Mouse (Mus musculus) limb, embryonic 10.5 days (tissue): ENCODE measurements around the gene Eps8l3. TPM values are rescaled to one million over a fixed set of nuclear protein-coding genes. Genes with fewer than 3 reads are reported as not detected.
A peak's percentile ranks its signal among the peaks of the same experiment; 100 is the strongest.

Experiments used
- DNase-seq: peaks from one replicate; pipeline ENCODE4 v3.0.0-alpha.2; 2017; ENCODE audit warnings: low spot score
- H3K27ac ChIP-seq: fragments of 300-500 bp; sonication (generic); 2 replicates; pipeline ENCODE4 v1.5.1; 2016; ENCODE audit warnings: mild to moderate bottlenecking
- H3K27me3 ChIP-seq: fragments of 300-500 bp; sonication (generic); 2 replicates; pipeline ENCODE4 v1.6.1; 2016; ENCODE audit warnings: low read depth, mild to moderate bottlenecking; ENCODE audit not compliant: poor library complexity, severe bottlenecking
- H3K36me3 ChIP-seq: fragments of 300-500 bp; sonication (generic); 2 replicates; pipeline ENCODE4 v1.6.1; 2016; ENCODE audit warnings: mild to moderate bottlenecking, moderate library complexity
- H3K4me1 ChIP-seq: fragments of 300-500 bp; sonication (generic); 2 replicates; pipeline ENCODE4 v1.6.1; 2016
- H3K4me3 ChIP-seq: fragments of 300-500 bp; sonication (generic); 2 replicates; pipeline ENCODE4 v1.5.1; 2016; ENCODE audit warnings: mild to moderate bottlenecking, moderate library complexity
- H3K9me3 ChIP-seq: fragments of 300-500 bp; sonication (generic); replicated peaks from 2 replicates; pipeline ENCODE4 v1.6.1; 2016; ENCODE audit warnings: mild to moderate bottlenecking
- WGBS: fragments of 180-500 bp; shearing (Covaris S2); methylation state at CpG from one replicate; pipeline ENCODE4 v1.1.7; 2016; 5-methylcytosine and 5-hydroxymethylcytosine counted together
- polyA plus RNA-seq: library from polyadenylated mRNA; unstranded; fragments of >200 nt; fragmentation: Nextera tagmentation; extraction: Ambion mirVana; gene quantifications from 2 replicates; pipeline ENCODE4 v1.2.1, GENCODE M21; 2016

The Eps8l3 gene
- polyA plus RNA-seq, 1 experiment from 2014 or later = not detected

- 94% methylated on average over 5 of the region's 5 CpGs for WGBS
- H3K27me3 ChIP-seq = no peaks in the 10 kb centered on the region
- no peaks in the 10 kb centered on the region for H3K36me3 ChIP-seq
- no peak overlapping the region for H3K27ac ChIP-seq
- no peak for DNase-seq
- H3K4me1 ChIP-seq = no peaks in the 10 kb centered on the region
- no peaks in the 10 kb centered on the region for H3K9me3 ChIP-seq
- no peak overlapping the region for H3K4me3 ChIP-seq
Observed at GRCm38 (mm10) chr3:107920348-107920747, 43.3 kb downstream of the Eps8l3 start.

GRCm38 (mm10) chr3:107925335-107925734 is 48.3 kb downstream of the Eps8l3 start:
- Histone ChIP-seq H3K4me3 (no peak overlapping the region), H3K27ac (no peak overlapping the region), H3K36me3 (no peaks in the 10 kb centered on the region), H3K27me3 (no peaks in the 10 kb centered on the region), H3K4me1 (no peaks in the 10 kb centered on the region; the same call in 1 of the 2 replicates), H3K9me3 (no peaks in the 10 kb centered on the region)
- DNase-seq = no peak
- WGBS = 91% methylated on average over 3 of the region's 3 CpGs

- Histone ChIP-seq H3K27ac (no peak overlapping the region), H3K4me3 (no peak overlapping the region), H3K27me3 (no peaks in the 10 kb centered on the region), H3K36me3 (no peaks in the 10 kb centered on the region), H3K4me1 (peaks cover 12% of the 10 kb centered on the region), H3K9me3 (no peaks in the 10 kb centered on the region)
- 95% methylated on average over 3 of the region's 3 CpGs for WGBS
- no peak for DNase-seq
Observed at GRCm38 (mm10) chr3:107927841-107928240, 50.8 kb downstream of the Eps8l3 start.

GRCm38 (mm10) chr3:107928691-107929090 is 51.7 kb downstream of the Eps8l3 start:
- DNase-seq = no peak
- 89% methylated on average over 11 of the region's 11 CpGs for WGBS
- H3K27ac ChIP-seq = no peak overlapping the region
- H3K36me3 ChIP-seq = no peaks in the 10 kb centered on the region
- H3K9me3 ChIP-seq = no peaks in the 10 kb centered on the region
- H3K4me3 ChIP-seq = no peak overlapping the region
- H3K4me1 ChIP-seq = peaks cover 12% of the 10 kb centered on the region
- no peaks in the 10 kb centered on the region for H3K27me3 ChIP-seq

GRCm38 (mm10) chr3:107929243-107929642 is 52.2 kb downstream of the Eps8l3 start:
- Histone ChIP-seq H3K27me3 (0 out of 2 replicates have a peak, but pooled peaks cover 2% of the 10 kb centered on the region), H3K36me3 (no peaks in the 10 kb centered on the region), H3K4me3 (no peak overlapping the region), H3K27ac (no peak overlapping the region), H3K9me3 (no peaks in the 10 kb centered on the region), H3K4me1 (peaks cover 12% of the 10 kb centered on the region)
- 85% methylated on average over 4 of the region's 4 CpGs for WGBS
- DNase-seq = no peak

- Histone ChIP-seq H3K9me3 (no peaks in the 10 kb centered on the region), H3K4me3 (no peak overlapping the region), H3K4me1 (peaks cover 12% of the 10 kb centered on the region), H3K27ac (no peak overlapping the region), H3K27me3 (0 out of 2 replicates have a peak, but pooled peaks cover 2% of the 10 kb centered on the region), H3K36me3 (no peaks in the 10 kb centered on the region)
- WGBS = 87% methylated on average over 4 of the region's 4 CpGs
- no peak for DNase-seq
Observed at GRCm38 (mm10) chr3:107929731-107930130, 52.7 kb downstream of the Eps8l3 start.

GRCm38 (mm10) chr3:107931134-107931533 is 54.1 kb downstream of the Eps8l3 start:
- Histone ChIP-seq H3K4me1 (peaks cover 12% of the 10 kb centered on the region), H3K4me3 (peak overlapping the region; percentile 42), H3K27ac (peak overlapping the region; percentile 83), H3K9me3 (no peaks in the 10 kb centered on the region), H3K36me3 (no peaks in the 10 kb centered on the region), H3K27me3 (0 out of 2 replicates have a peak, but pooled peaks cover 2% of the 10 kb centered on the region)
- DNase-seq = no peak
- WGBS = 93% methylated on average over 2 of the region's 2 CpGs

- peak within 1 kb of the TSS; percentile 42 for H3K4me3 ChIP-seq
- peaks cover 12% of the 10 kb centered on the region for H3K4me1 ChIP-seq
- no peaks in the 10 kb centered on the region for H3K36me3 ChIP-seq
- peak; percentile 97 for DNase-seq
- H3K27ac ChIP-seq = peak within 1 kb of the TSS; percentile 83
- 13% methylated on average over 10 of the region's 10 CpGs for WGBS
- no peaks in the 10 kb centered on the region for H3K9me3 ChIP-seq
- H3K27me3 ChIP-seq = 0 out of 2 replicates have a peak, but pooled peaks cover 2% of the 10 kb centered on the region
Observed at GRCm38 (mm10) chr3:107931670-107932069, 54.6 kb downstream of the Eps8l3 start, which contains the start of gene Gstm7. Gene Gstm7, minus strand, starts transcription at chr3:107931817.

- H3K27ac ChIP-seq = no peak overlapping the region
- WGBS = 84% methylated on average over 6 of the region's 6 CpGs
- H3K27me3 ChIP-seq = 0 out of 2 replicates have a peak, but pooled peaks cover 2% of the 10 kb centered on the region
Observed at GRCm38 (mm10) chr3:107932128-107932527, 55.1 kb downstream of the Eps8l3 start.

GRCm38 (mm10) chr3:107935268-107935667 is 58.2 kb downstream of the Eps8l3 start:
- Histone ChIP-seq H3K4me3 (no peak overlapping the region), H3K27me3 (0 out of 2 replicates have a peak, but pooled peaks cover 2% of the 10 kb centered on the region), H3K4me1 (peaks cover 18% of the 10 kb centered on the region), H3K27ac (no peak overlapping the region), H3K36me3 (no peaks in the 10 kb centered on the region), H3K9me3 (no peaks in the 10 kb centered on the region)
- WGBS = 91% methylated on average over 3 of the region's 3 CpGs
- DNase-seq = no peak

More at GRCm38 (mm10) chr3:107932128-107932527, 55.1 kb downstream of the Eps8l3 start:
- no peaks in the 10 kb centered on the region for H3K9me3 ChIP-seq
- no peaks in the 10 kb centered on the region for H3K36me3 ChIP-seq
- H3K4me3 ChIP-seq = no peak overlapping the region
- DNase-seq = no peak
- H3K4me1 ChIP-seq = peaks cover 12% of the 10 kb centered on the region

- Histone ChIP-seq H3K4me1 (peaks cover 18% of the 10 kb centered on the region), H3K4me3 (no peak overlapping the region), H3K27me3 (0 out of 2 replicates have a peak, but pooled peaks cover 2% of the 10 kb centered on the region), H3K27ac (no peak overlapping the region), H3K36me3 (no peaks in the 10 kb centered on the region), H3K9me3 (no peaks in the 10 kb centered on the region)
- WGBS = 71% methylated on average over 3 of the region's 3 CpGs
- no peak for DNase-seq
Observed at GRCm38 (mm10) chr3:107935888-107936287, 58.9 kb downstream of the Eps8l3 start.

- 48% methylated on average over 3 of the region's 3 CpGs for WGBS
- no peaks in the 10 kb centered on the region for H3K27me3 ChIP-seq
- H3K9me3 ChIP-seq = no peaks in the 10 kb centered on the region
- H3K36me3 ChIP-seq = no peaks in the 10 kb centered on the region
- H3K4me1 ChIP-seq = peaks cover 16% of the 10 kb centered on the region
- H3K4me3 ChIP-seq = no peak overlapping the region
- peak; percentile 67 for DNase-seq
- H3K27ac ChIP-seq = no peak overlapping the region
Observed at GRCm38 (mm10) chr3:107939403-107939802, 62.4 kb downstream of the Eps8l3 start.

GRCm38 (mm10) chr3:107939830-107940229 is 62.8 kb downstream of the Eps8l3 start:
- no peaks in the 10 kb centered on the region for H3K9me3 ChIP-seq
- H3K4me3 ChIP-seq = no peak overlapping the region
- 84% methylated on average over 4 of the region's 4 CpGs for WGBS
- H3K27ac ChIP-seq = no peak overlapping the region
- H3K4me1 ChIP-seq = peaks cover 16% of the 10 kb centered on the region
- H3K36me3 ChIP-seq = no peaks in the 10 kb centered on the region
- DNase-seq = no peak
- H3K27me3 ChIP-seq = no peaks in the 10 kb centered on the region

- WGBS = 74% methylated on average over 7 of the region's 7 CpGs
- Histone ChIP-seq H3K36me3 (no peaks in the 10 kb centered on the region), H3K27ac (no peak overlapping the region), H3K4me1 (peaks cover 16% of the 10 kb centered on the region), H3K4me3 (no peak overlapping the region), H3K27me3 (no peaks in the 10 kb centered on the region), H3K9me3 (no peaks in the 10 kb centered on the region)
- no peak for DNase-seq
Observed at GRCm38 (mm10) chr3:107940524-107940923, 63.5 kb downstream of the Eps8l3 start.
